Mouse (Mus musculus) brain, embryonic 14.5 days (tissue): ENCODE data around the gene Trim7.
"Not testable (repeated sequence)": the region's sequence is repeated elsewhere in the genome, so short reads cannot be mapped to it uniquely, and the experiment has no call there.

ENCODE experiments used
- CTCF ChIP-seq: fragments of 200-500 bp; IDR thresholded peaks from 2 replicates; pipeline ENCODE4 v1.5.1; 2012; ENCODE audit warnings: inconsistent platforms, mild to moderate bottlenecking, moderate library complexity, borderline replicate concordance; ENCODE audit not compliant: insufficient read depth, insufficient read length; ENCODE audit errors: extremely low read depth
- POLR2A ChIP-seq: fragments of 200-500 bp; IDR thresholded peaks from 2 replicates; pipeline ENCODE4 v1.6.1; 2012; ENCODE audit warnings: mild to moderate bottlenecking, inconsistent platforms, borderline replicate concordance; ENCODE audit not compliant: poor library complexity, insufficient read depth, insufficient read length, severe bottlenecking; ENCODE audit errors: extremely low read depth

GRCm38 (mm10) chr11:48821299-48821698, 4.6 kb upstream of the Trim7 start:
- TF ChIP-seq POLR2A, CTCF: not testable (repeated sequence)
